Mouse (Mus musculus): ENCODE measurements around the gene Zcchc17. TPM values are rescaled to one million over a fixed set of nuclear protein-coding genes. Genes with fewer than 3 reads are reported as not detected.
A peak's percentile ranks its signal among the peaks of the same experiment; 100 is the strongest.

Gene Zcchc17
- polyA plus RNA-seq, 1 experiment, result 36.8 TPM

DNA sequence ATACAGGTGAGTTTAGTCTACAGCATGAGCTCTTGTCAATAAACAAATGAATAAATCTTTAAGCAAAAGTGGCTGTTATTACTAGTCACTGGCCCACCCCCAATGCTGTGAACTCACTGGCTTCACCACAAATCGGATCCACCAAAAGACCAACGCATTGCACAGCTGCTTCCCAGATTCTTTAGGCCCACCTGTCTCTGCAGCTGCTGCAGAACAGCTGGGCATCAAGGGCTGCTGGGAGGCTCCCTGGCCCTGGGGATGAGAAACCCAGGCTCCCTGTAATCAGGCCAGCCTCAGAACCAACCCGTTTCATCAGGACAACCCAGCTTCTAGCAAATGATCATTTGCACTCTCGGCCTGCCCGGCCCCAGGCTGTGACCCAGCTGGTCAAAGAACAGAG, 76.9 kb downstream of the Zcchc17 start:
- no peak overlapping the region for H3K27ac ChIP-seq (ENCODE audit: control insufficient read depth, insufficient read depth, low read length)

GRCm38 (mm10) chr4:130279105-130279504, 80.6 kb downstream of the Zcchc17 start, which contains the start of gene Serinc2:
Gene Serinc2, minus strand, starts transcription at chr4:130279205.
- Histone ChIP-seq H3K4me1 (replicated peaks; ENCODE audit: control insufficient read depth, insufficient read depth, low read length) (no peaks in the 10 kb centered on the region), H3K27me3 (ENCODE audit: control insufficient read depth, insufficient read depth, low read length) (peaks cover 13% of the 10 kb centered on the region)
- 83% methylated on average over 2 of the region's 2 CpGs for WGBS

More for the DNA sequence above, 76.9 kb downstream of the Zcchc17 start:
- H3K4me3 ChIP-seq (ENCODE audit: control insufficient read depth, insufficient read depth, low read length), result no peak overlapping the region
- no peaks in the 10 kb centered on the region for H3K36me3 ChIP-seq (ENCODE audit: control insufficient read depth, insufficient read depth, low read length)
- H3K27me3 ChIP-seq (ENCODE audit: control insufficient read depth, insufficient read depth, low read length), result no peaks in the 10 kb centered on the region; the same call in 1 of the 2 replicates
- 78% methylated on average over 5 of the region's 5 CpGs for WGBS
- H3K4me1 ChIP-seq (replicated peaks; ENCODE audit: control insufficient read depth, insufficient read depth, low read length), result no peaks in the 10 kb centered on the region
- no peak for DNase-seq
- TF ChIP-seq POLR2A (IDR thresholded peaks at IDR 0.05; ENCODE audit: control insufficient read depth, extremely low read depth, insufficient read depth, low read length, poor library complexity) (no peak), CTCF (IDR thresholded peaks at IDR 0.05; ENCODE audit: borderline replicate concordance, control insufficient read depth, extremely low read depth, insufficient read depth, low read length, poor library complexity) (no peak)

GRCm38 (mm10) chr4:130276573-130277176, 83.1 kb downstream of the Zcchc17 start:
- WGBS, result 33% methylated on average over 7 of the region's 7 CpGs

More at GRCm38 (mm10) chr4:130279105-130279504, 80.6 kb downstream of the Zcchc17 start, which contains the start of gene Serinc2:
- DNase-seq, result no peak
- Histone ChIP-seq H3K27ac (ENCODE audit: control insufficient read depth, insufficient read depth, low read length) (no peak within 1 kb of the TSS), H3K36me3 (ENCODE audit: control insufficient read depth, insufficient read depth, low read length) (no peaks in the 10 kb centered on the region), H3K4me3 (ENCODE audit: control insufficient read depth, insufficient read depth, low read length) (no peak within 1 kb of the TSS)
- TF ChIP-seq CTCF (IDR thresholded peaks at IDR 0.05; ENCODE audit: borderline replicate concordance, control insufficient read depth, extremely low read depth, insufficient read depth, low read length, poor library complexity) (no peak), POLR2A (IDR thresholded peaks at IDR 0.05; ENCODE audit: control insufficient read depth, extremely low read depth, insufficient read depth, low read length, poor library complexity) (no peak)

GRCm38 (mm10) chr4:130275823-130276105, 84.0 kb downstream of the Zcchc17 start:
- WGBS, result 64% methylated on average over 5 of the region's 5 CpGs
- no peak overlapping the region for H3K4me3 ChIP-seq (ENCODE audit: control insufficient read depth, insufficient read depth, low read length)
- no peaks in the 10 kb centered on the region for H3K36me3 ChIP-seq (ENCODE audit: control insufficient read depth, insufficient read depth, low read length)
- no peak overlapping the region for H3K27ac ChIP-seq (ENCODE audit: control insufficient read depth, insufficient read depth, low read length)
- TF ChIP-seq POLR2A (IDR thresholded peaks at IDR 0.05; ENCODE audit: control insufficient read depth, extremely low read depth, insufficient read depth, low read length, poor library complexity) (no peak), CTCF (IDR thresholded peaks at IDR 0.05; ENCODE audit: borderline replicate concordance, control insufficient read depth, extremely low read depth, insufficient read depth, low read length, poor library complexity) (no peak)
- H3K4me1 ChIP-seq (replicated peaks; ENCODE audit: control insufficient read depth, insufficient read depth, low read length), result no peaks in the 10 kb centered on the region
- no peak for DNase-seq
- H3K27me3 ChIP-seq (ENCODE audit: control insufficient read depth, insufficient read depth, low read length), result peaks cover 19% of the 10 kb centered on the region

More at GRCm38 (mm10) chr4:130276573-130277176, 83.1 kb downstream of the Zcchc17 start:
- Histone ChIP-seq H3K27ac (ENCODE audit: control insufficient read depth, insufficient read depth, low read length) (no peak overlapping the region), H3K4me3 (ENCODE audit: control insufficient read depth, insufficient read depth, low read length) (no peak overlapping the region), H3K4me1 (replicated peaks; ENCODE audit: control insufficient read depth, insufficient read depth, low read length) (no peaks in the 10 kb centered on the region), H3K36me3 (ENCODE audit: control insufficient read depth, insufficient read depth, low read length) (no peaks in the 10 kb centered on the region), H3K27me3 (ENCODE audit: control insufficient read depth, insufficient read depth, low read length) (peaks cover 19% of the 10 kb centered on the region)
- no peak for TF ChIP-seq POLR2A (IDR thresholded peaks at IDR 0.05; ENCODE audit: control insufficient read depth, extremely low read depth, insufficient read depth, low read length, poor library complexity)
- TF ChIP-seq CTCF (IDR thresholded peaks at IDR 0.05; ENCODE audit: borderline replicate concordance, control insufficient read depth, extremely low read depth, insufficient read depth, low read length, poor library complexity), result no peak
- no peak for DNase-seq

DNA sequence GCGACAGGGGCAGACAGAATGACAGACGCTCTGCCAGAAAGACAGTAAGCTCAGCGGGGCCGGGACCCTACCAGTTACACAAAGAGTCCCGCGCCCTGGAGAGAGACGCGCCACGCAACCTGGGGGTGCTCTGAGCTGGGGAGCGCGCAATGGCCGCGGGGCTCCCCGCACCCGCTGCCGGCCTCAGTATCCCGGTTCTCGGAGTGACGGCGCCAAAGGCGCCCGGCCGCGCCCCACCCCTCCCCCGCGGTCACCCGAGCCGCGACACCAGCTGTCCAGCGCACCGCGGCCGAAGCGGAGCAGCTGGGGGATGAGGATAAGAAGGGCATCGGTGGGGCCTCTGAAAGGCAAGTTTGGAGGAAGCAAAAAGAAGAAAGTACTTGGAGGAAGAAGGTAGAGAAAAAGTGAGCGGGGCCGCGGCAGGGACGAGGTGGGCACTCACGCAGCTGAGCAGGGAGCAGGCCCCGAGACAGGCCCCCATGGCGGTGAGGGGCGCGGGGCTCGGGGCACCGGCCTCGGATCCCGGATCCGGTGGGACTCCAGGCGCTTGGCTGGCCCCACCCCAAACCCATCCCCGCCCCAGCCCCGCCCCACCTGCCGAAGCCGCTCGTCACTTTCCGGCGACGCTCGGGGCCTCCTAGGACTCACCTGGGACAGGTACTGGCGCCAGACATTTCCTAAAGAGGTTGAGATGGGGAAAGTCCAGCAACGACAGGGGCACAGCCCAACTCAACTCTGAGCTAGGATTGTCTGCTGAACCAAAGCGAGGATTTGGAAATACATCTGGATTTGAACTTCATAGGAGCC, 84.5 kb downstream of the Zcchc17 start:
- WGBS, result 6% methylated on average over 62 of the region's 62 CpGs
- H3K27ac ChIP-seq (ENCODE audit: control insufficient read depth, insufficient read depth, low read length), result no peak overlapping the region
- TF ChIP-seq POLR2A (IDR thresholded peaks at IDR 0.05; ENCODE audit: control insufficient read depth, extremely low read depth, insufficient read depth, low read length, poor library complexity), result no peak
- TF ChIP-seq CTCF (IDR thresholded peaks at IDR 0.05; ENCODE audit: borderline replicate concordance, control insufficient read depth, extremely low read depth, insufficient read depth, low read length, poor library complexity), result no peak
- H3K4me3 ChIP-seq (ENCODE audit: control insufficient read depth, insufficient read depth, low read length), result 0 out of 2 replicates have a peak overlapping the region, but pooled peaks have one; percentile 5
- peaks cover 19% of the 10 kb centered on the region for H3K27me3 ChIP-seq (ENCODE audit: control insufficient read depth, insufficient read depth, low read length)
- H3K4me1 ChIP-seq (replicated peaks; ENCODE audit: control insufficient read depth, insufficient read depth, low read length), result no peaks in the 10 kb centered on the region
- DNase-seq, result no peak
- H3K36me3 ChIP-seq (ENCODE audit: control insufficient read depth, insufficient read depth, low read length), result no peaks in the 10 kb centered on the region

GRCm38 (mm10) chr4:130274346-130275015, 85.3 kb downstream of the Zcchc17 start:
- Histone ChIP-seq H3K27me3 (ENCODE audit: control insufficient read depth, insufficient read depth, low read length) (peaks cover 19% of the 10 kb centered on the region), H3K36me3 (ENCODE audit: control insufficient read depth, insufficient read depth, low read length) (no peaks in the 10 kb centered on the region), H3K27ac (ENCODE audit: control insufficient read depth, insufficient read depth, low read length) (no peak overlapping the region), H3K4me1 (replicated peaks; ENCODE audit: control insufficient read depth, insufficient read depth, low read length) (no peaks in the 10 kb centered on the region), H3K4me3 (ENCODE audit: control insufficient read depth, insufficient read depth, low read length) (no peak overlapping the region)
- WGBS, result 5% methylated on average over 29 of the region's 29 CpGs
- DNase-seq, result no peak
- TF ChIP-seq POLR2A (IDR thresholded peaks at IDR 0.05; ENCODE audit: control insufficient read depth, extremely low read depth, insufficient read depth, low read length, poor library complexity), result no peak
- no peak for TF ChIP-seq CTCF (IDR thresholded peaks at IDR 0.05; ENCODE audit: borderline replicate concordance, control insufficient read depth, extremely low read depth, insufficient read depth, low read length, poor library complexity)
